Mouse (Mus musculus) layer of hippocampus, adult 6 months (tissue): ENCODE results near the gene Stard3. TPM values are rescaled to one million over a fixed set of nuclear protein-coding genes. Genes with fewer than 3 reads are reported as not detected.

ENCODE experiments used
- long read RNA-seq, 2 experiments: library from polyadenylated mRNA; unstranded; transcript quantifications; one replicate each; pipeline ENCODE4 v2.0.0; 2019 to 2020
- polyA plus RNA-seq: library from polyadenylated mRNA; unstranded; fragments of <200 nt; fragmentation: Nextera tagmentation; gene quantifications from 2 replicates; pipeline ENCODE4 v1.2.3, GENCODE M21; 2021

The Stard3 gene
- 37.0 and 39.2 TPM in 2 replicates for polyA plus RNA-seq
- long read RNA-seq, experiment 1, transcript Stard3-201 (15 exons, 2,070 nt): major isoform, 72 of 99 reads
- long read RNA-seq, experiment 1, partial matches to known transcripts: 6 of 99 reads
- long read RNA-seq, experiment 1, other reads (novel, unspliced or antisense): 21 of 99 reads
- long read RNA-seq, experiment 2, transcript Stard3-201 (15 exons, 2,070 nt): major isoform, 290 of 350 reads
- long read RNA-seq, experiment 2, partial matches to known transcripts: 9 of 350 reads
- long read RNA-seq, experiment 2, other reads (novel, unspliced or antisense): 50 of 350 reads

DNA sequence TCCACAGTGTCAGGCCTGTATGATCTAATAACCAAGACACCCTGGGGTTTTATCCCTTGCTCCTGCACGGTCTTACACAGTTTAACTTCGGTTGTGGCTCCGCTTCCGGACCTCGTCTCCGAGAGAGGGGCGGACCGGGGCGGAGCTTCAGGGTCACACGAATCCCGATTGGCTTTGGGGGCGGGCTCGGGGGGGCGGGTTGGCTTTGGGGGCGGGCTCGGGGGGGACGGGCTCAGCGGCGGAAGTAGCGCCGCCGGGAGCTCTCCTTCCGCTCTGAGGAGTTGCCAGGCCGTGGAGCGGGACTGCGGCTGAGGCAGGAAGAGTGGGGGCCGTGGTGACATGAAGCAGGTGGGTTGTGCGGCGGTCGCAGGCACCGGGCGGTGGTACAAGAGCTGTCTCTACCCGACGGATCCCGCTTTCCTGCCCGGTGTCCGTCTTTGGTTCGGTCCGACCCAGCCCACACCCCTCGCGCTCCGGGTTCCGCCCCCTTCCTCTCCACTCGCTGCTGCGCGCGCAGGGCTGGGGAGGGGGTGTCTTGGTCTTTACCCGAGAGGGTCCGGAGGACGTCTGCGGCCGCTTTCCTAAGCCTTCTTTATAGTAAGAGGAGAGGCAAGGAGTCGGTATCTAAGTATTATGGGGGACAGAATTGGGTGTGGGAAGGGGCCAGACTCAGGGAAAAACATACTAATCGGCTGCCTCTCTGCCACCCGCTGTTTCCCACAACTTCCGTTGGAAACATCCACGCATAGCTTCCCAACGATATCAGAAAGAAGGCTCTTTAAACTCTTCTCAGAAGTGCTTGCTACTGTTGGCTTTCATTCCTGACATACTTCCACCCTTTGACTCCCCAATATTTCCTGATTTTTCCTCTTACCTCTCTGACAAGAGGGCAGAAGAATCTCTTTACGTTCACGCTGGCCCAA, at the start of gene Stard3:
Gene Stard3, plus strand, starts transcription at position 208 of the 923 bp plus-strand sequence.

GRCm38 (mm10) chr11:98329081-98329959, 28.8 kb upstream of the Stard3 start, which contains the start of gene Neurod2:
Gene Neurod2, minus strand, starts transcription at chr11:98329648.

DNA sequence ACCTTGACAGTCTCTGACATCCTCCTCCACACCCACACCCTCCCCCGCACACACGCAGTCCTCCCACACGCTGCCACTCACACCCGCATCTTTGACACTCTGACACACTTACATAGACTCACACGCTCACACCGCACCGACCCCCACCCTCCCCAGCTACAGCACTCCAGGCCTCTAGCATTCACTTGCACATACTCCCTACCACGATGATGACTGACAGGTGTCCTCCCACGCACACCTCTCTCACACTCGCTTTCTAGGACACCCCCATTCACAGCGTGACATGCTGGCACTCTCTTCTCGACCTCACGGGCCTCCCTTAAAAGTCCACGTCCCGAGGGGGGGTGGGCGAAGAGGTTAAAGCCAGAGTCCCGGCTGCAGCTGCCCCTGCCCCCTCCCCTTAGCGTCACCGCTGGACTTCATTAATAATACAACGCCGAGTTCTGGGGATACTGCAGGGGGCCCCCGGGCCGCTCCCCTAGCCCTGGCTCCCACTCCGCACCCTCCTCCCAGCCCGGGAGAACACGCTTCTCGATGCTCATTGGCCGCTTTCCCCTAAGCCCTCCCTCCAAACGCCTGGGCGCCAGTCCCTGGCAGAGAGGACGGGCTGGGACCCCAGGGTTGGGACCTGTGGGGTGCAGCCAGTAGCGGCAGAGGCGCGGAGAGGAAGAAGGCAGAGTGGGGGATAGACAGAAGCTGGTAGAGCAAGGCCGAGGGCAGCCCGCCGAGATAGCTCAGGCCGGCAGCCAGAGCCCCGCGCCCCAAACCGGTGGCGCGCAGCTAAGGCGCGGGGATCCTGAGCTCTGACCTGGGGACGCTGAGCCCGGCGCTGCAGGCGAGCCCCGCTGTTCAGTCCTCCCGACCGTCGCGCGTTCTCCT, 9.8 kb upstream of the Stard3 start, which contains the start of gene Ppp1r1b:
Gene Ppp1r1b, plus strand, starts transcription at position 322 of the 879 bp plus-strand sequence.

GRCm38 (mm10) chr11:98383261-98384030, 25.3 kb downstream of the Stard3 start, which contains the start of gene Tcap:
Gene Tcap, plus strand, starts transcription at chr11:98383811.

DNA sequence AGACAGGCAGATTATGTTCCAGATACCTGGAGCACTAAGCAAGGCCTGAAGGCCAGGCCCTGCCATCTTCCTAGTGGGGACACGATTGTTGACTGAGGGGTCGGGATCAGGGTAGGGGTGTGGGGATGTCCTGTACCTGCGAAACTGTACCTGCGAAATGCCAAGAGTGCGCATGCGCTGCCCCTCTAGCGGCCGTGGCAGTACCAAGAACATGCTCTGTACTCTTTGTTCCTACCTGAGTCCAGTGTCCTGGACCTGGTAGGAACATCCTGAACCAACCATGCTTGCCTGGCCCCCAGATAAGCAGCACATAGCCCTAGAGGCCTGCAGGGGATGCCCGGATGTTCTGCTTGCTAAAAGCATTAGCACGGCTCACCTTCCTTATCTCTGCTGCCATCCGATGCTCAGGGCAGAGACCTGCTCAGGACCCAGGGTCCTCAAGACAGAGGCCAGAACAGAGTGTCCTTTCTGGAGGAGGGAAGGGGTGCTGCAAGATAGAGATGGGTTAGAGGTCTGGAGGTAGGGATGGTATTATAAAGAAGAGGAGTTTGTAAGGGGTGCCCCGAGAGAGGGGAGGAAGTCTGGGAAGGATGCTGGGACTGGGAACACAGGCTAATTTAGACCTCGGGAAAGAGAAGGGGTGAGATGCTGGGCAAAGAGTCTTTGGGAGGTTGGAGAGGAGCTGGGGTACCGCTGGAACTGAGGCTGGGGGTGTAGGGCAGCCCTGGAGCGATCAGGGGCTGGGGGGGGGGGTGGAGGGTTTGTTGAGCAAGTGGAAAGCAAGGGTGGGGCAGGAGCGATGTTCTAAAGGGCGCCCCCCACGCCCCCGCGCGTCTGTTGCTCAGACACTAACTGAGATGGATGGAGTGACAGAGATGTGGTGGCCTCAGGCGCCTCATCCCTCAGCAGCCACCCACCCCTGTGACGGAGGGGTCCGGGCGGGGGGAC, 27.7 kb downstream of the Stard3 start, which contains the start of gene Pnmt:
Gene Pnmt, plus strand, starts transcription at position 813 of the 948 bp plus-strand sequence.

DNA sequence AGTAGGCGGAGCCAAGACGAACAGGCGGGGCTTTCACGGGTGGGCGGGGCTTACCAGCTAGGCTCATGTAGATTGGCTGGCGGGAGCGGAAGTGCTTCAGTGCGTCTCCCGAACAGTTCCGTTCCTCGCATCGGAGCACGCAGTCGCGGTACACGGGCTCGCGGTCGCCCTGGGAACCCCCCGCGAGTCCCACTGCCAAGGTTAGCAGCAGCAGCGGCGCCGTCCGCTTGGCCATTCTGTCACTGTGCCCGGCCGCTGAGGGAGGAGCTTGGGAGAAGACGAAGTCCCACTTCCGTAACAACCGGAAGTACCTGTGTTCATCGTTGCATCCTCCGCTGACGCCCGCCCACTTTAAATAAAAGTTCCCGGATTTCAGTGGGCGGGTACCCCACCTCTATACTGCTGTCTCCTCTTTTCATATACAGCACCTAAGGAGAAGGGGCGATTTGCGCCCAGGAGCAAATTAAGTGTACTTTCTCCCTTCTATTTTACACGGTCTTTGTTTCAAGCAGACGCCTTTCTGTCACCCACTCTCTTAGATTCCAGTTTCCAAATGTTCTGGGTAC, 42.1 kb downstream of the Stard3 start, which contains the start of gene Pgap3:
Gene Pgap3, minus strand, starts transcription at position 330 of the 566 bp plus-strand sequence.

GRCm38 (mm10) chr11:98412273-98412796, 54.2 kb downstream of the Stard3 start, which contains the start of gene Erbb2:
Gene Erbb2, plus strand, starts transcription at chr11:98412470.

Other genes with a start within 250 kb of the Stard3 start
- gene Fbxl20, start 208.0 kb upstream of the Stard3 start, polyA plus RNA-seq: 5.7 and 6.6 TPM in 2 replicates
- 28.3 and 34.2 TPM in 2 replicates for gene Med1, start 165.1 kb upstream of the Stard3 start, polyA plus RNA-seq
- 1.9 and 2.0 TPM in 2 replicates for gene Cdk12, start 155.3 kb upstream of the Stard3 start, polyA plus RNA-seq
- 12.4 and 14.7 TPM in 2 replicates for gene Neurod2, start 28.7 kb upstream of the Stard3 start, polyA plus RNA-seq
- gene Ppp1r1b, start 10.0 kb upstream of the Stard3 start, polyA plus RNA-seq: 42.9 and 70.1 TPM in 2 replicates
- 1.6 and 2.1 TPM in 2 replicates for gene Tcap, start 25.4 kb downstream of the Stard3 start, polyA plus RNA-seq
- gene Pnmt, start 28.1 kb downstream of the Stard3 start, polyA plus RNA-seq: 0.31 and 0.41 TPM in 2 replicates
- gene Pgap3, start 42.1 kb downstream of the Stard3 start, polyA plus RNA-seq: 1.9 and 2.3 TPM in 2 replicates
- 1.2 and 2.0 TPM in 2 replicates for gene Erbb2, start 54.1 kb downstream of the Stard3 start, polyA plus RNA-seq
- 231 and 239 TPM in 2 replicates for gene Mien1, start 80.6 kb downstream of the Stard3 start, polyA plus RNA-seq
- 1.1 and 1.7 TPM in 2 replicates for gene Grb7, start 88.0 kb downstream of the Stard3 start, polyA plus RNA-seq
- not detected in 2 replicates for gene Ikzf3, start 187.7 kb downstream of the Stard3 start, polyA plus RNA-seq
- 0.19 TPM in 1 of 2 replicates, not detected in the other for gene Zpbp2, start 192.7 kb downstream of the Stard3 start, polyA plus RNA-seq
- 8.1 and 13.9 TPM in 2 replicates for gene Ormdl3, start 229.0 kb downstream of the Stard3 start, polyA plus RNA-seq
- gene Lrrc3c, start 239.9 kb downstream of the Stard3 start, polyA plus RNA-seq: not detected in 2 replicates